Mouse (Mus musculus): ENCODE results near the gene Kremen1. TPM values are rescaled to one million over a fixed set of nuclear protein-coding genes. Genes with fewer than 3 reads are reported as not detected.
A peak's percentile ranks its signal among the peaks of the same experiment; 100 is the strongest.

Kremen1 gene
- total RNA-seq, 2 experiments from 2014 or later, result 20.4 to 27.0 TPM

DNA sequence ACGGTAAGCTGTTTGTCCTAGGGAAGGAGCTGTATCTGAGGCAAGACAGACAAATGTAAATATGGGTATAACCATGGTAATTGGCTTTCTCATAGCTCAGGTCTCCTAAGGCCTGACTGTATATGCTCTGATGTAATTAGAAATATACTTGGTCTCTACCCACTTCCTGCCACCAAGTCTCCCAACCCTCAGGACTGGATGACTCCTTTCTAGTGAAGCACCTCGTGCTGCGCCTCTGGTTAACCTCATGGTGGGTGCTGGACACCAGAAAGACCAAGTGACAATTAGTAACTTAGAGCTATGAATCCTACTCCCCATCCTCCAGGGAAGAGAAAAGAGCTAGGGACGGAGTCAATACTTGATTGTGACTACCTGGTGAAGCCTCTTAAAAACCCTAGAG is 42.0 kb downstream of the Kremen1 start:
- no peak for DNase-seq

DNA sequence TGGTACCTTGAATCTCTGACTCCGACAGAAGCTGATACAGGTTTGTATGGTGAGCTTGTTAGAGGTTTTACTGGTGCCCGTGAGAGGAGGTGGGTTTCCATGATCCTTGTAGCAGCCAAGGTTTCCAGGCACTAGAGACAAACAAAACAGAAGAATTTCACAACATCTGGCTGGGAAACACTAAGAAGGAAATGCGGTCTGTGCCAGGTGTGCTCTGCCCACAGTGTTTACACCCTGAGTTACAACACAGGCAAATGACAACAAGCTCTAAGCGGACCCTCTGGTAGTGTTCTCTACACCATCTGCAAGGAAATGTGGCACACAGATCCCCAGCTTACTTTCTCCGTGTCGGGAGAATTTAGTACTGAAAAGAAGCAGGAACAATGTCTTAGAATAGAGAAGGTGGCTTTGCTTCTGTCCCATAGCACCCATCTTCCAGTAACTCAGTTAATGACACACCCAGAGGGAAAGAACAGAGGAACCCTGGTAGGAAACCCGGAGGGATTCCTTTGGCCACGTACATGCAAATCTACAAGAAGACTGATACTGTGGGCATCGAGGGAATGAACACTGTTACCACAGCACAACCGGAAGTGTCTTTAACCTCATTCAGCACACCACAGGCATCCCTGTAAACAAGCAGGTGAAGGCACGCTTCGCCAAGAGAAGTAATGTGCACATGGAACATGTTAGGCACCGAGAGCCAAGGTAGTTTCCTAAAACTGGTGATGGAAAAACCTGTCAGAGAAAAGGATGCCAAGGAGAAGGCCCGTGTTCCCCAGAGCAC is 45.8 kb downstream of the Kremen1 start:
- no peak for DNase-seq

DNA sequence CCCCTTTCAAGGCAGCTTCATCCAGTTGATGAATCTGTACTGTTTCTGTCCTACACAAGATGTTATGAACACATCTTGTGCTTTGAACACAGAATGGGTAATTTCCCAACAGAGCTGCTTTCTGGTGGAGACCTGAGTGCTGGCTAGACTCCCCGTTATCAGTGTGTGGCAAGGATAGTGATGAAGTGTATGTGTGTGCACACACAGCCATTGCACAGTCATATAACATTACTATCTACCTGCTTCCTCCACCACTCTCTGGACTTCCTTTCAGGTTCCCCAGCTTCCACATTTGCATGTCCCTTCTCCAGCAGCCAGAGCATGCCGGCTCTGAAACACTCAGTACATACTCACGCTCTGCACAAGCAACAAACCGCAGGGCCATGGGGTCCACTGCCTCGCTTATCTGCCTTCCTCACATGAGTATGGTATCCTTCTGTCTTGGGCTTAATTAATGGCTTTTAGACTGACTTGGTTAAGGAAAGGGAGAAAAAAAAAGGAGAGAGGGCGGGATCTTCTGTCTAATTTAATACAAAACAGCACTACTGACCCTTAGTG is 46.8 kb downstream of the Kremen1 start:
- DNase-seq, result no peak

DNA sequence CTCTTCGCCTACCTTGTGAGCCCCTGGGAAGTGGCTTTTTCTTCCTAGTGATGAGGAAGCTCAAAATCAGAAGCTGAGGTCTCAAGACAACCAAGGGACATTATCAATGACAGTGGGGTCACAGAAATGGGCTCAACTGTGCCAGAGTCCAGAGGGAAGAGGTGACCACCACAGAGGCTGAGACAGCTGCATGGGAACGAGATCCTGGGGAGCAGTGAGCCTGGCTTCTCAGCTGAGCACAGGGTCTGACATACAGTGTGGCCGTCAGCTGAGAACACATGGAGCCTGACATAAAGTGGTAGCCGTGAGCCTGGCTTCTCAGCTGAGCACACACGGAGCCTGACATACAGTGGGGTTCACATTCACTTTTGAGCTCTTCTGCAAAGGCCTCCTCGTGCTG is 58.3 kb downstream of the Kremen1 start:
- no peak for DNase-seq

DNA sequence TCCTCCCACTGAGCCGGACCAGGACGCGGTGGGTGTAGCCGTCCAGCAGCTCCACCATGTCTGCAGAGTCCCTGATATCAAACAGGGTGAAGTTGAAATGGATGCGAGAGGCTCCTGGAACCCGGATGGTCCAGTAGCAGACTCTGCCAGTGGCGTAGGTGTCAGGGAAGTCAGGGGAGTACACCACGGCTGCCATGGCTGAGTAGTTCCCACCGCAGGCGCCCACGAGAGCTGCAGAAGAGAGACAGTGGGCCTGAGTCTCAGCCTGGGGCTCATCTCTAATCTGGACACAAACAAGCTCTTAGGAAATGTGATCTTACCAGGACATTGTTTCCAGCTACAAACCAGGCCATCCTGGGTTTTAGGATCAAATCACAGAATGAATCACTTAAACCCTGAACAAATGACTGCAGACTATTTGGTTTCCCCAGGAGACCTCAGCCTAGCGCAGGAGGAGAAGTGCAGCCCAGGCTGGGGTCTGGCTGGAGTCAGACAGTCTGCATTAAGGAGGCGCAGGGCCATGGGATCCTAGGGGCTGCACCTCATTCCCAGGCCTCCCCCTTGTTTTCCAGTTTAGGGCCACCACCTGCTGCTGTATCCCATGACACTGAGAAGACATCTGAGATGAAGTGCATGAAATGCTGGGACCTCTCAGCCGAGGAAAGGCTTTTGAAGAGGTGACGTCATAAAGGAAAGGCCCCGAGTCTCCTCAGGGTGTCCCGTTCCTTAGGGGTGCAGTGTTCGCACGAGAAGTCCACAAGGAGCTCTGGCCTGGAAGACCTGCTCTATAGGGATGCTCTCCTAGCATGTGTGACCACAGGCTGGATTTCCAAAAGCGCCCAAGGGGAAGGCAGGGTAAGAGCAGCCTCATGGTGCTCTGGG is 59.3 kb downstream of the Kremen1 start:
- DNase-seq, result no peak

DNA sequence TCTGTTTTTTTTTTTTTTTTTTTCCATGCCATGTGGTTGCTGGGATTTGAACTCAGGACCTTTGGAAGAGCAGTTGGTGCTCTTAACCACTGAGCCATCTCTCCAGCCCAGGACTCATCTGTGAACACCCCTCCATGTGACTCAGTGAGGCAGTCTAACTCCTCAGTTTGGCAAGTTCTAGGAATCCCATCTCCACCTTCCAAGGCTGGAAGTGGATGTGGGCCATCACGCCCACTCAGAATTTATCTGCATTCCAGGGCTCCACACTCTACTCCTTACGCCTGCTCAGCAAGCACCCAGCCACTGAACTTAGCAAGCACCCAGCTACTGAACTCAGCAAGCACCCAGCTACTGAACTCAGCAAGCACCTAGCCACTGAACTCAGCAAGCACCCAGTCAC is 61.5 kb downstream of the Kremen1 start:
- no peak for DNase-seq

DNA sequence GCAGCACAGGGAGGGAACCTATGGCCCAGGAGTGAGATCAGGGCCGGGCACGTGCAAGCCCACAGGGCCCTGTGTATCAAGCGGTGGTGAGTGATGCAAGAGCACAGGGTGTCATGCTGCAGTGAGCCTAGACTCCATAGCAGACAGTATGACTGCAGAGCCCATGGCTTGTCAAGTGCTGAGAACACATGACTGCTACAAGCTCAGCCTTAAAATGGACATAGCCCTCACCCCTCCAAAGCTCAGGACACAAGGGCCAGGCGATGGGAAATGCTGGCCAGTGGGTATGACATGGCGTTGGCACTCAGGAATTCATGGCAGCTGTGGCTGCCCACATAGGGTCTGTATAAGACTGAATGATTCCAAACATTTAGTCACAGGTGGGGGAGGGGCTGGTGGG is 64.3 kb downstream of the Kremen1 start:
- DNase-seq, result peak; percentile 32

DNA sequence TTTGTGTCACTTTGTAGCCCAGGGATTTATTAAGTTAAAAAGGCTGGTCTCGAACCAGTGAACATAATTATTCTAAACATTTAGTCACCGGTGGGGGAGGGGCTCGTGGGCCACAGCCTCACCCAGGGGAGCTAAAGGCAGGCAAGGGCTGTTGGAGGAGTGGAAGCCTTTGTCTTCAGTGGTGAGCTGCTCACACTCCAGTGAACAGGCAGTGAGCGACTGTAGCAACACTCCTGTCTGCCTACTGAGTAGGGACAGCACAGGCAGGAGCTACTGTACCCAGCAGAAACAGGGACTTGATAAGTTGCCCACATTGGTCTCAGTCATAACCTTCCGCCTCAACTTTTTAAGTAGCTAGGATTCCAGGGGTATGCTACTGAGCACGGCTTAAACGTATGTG is 64.8 kb downstream of the Kremen1 start:
- DNase-seq, result no peak

DNA sequence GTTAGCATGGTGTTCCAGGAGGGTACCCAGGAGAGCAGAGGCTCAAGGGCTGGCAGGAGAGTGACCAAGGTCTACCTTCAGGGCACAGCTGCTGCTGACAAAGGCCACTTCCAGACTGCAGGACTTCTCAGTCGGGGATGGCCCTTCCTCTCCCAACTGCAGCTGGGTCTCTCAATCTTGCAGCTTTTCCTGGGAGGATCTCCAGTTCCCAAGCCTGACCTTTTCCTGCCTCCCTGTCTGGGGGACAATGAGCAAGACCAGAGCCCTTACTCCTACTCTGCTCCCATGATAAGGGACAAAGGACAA is 67.8 kb downstream of the Kremen1 start:
- DNase-seq, result no peak

DNA sequence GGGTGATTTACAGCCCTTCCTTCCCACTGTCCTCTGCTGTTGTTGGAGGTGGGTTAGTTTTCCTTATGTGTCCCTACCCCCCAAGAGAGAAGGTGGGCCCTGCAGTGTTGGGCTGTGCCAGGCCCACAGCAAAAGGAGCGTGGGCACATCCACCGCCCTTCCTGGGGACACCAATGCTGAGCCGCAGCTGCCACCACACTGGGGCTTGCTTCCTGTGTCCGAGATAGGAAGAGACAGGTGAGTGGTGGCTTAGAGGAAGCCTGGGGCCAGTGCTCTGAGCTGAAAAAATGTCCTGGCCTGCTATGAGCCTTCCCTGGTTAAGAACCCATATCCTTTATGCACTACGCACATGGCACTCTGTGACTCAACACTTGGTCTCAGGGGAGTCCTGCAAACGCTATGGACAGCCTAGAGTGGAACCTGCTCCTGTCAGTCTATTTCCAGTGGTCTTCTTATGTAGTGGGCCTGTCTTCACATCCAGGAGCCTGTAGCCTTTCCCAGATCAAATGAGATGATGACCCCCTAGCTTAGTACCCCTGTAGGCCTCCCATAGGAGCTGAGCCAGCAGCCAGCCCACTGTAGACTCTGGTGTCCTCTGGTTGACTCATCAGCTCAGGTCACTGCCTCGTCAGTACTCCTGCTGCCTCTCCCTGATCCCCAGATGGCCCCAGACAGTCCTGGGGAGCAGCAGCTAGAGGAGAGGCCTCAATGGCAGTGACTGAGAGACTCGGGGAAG is 68.3 kb downstream of the Kremen1 start:
- no peak for DNase-seq

DNA sequence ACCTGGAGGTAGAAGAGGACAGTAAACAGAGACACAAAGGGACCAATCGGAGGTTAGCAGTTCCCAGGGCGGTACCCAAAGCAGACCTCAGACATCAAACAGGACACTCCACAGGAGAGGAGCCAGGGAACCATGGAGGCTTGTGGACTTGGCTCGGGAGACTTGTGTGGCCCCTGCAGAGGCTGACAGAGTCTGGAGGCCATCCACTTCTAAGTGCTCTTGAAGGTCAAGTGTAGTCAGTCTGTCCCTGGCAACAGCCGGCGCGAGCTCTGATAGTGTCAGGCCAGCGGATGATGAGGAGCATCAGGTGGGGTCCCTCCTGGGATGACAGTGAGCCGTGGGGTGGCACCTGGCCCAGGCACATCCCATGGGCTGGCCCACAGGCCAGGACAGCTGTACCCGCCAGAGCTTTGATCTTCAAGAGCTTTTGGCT is 69.3 kb downstream of the Kremen1 start:
- DNase-seq, result no peak

DNA sequence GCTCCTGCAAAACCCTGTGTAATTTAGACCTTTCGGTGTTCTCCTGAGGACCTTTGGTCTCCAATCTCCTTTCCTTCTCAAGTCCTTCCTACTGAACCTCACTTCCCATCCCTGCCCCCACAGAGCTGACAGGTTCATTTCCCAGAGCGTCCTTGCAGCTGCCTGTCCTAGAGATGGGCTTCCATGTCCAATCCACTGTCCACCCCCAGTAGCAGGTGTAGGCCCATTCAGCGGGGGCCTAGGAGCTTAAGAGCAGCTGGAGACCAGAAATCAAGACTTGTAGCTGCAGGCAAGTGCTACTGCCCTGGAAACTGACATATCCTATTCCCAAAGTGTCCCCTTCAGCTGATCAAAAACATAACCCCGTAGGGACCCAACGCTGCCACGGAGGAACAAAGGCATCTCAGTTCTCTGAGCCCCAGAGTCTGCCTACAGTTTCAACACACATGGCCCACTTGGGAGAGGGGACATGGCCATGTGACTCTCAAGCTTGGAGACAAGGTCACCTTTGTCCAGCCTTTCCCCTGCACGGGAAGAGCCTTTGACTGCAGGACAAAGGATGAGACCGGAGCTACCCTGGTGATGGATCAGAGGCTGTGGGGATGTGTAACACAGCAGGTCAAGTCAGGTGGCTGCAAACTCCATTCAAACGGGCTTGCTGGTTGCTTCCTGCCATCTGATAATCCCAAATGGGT is 72.0 kb downstream of the Kremen1 start:
- DNase-seq, result no peak

DNA sequence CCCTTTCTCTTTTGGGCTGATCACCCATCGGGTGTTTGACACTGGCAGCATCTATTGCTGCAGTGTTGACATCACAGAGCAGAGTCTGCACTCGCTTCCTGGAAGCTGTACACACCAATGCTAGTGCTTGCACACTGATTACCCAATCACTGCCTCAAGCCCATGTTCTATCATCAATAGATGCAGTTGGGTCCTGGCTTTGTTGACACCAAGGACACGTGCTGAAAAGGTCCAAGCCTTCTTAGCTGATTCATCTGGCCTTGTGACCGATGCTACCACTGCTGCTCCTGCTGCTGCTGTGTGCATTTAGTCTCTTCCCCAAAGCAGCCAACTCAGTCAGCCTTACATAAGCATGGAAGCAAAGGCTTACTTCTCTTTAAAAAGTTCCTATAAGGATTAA is 73.2 kb downstream of the Kremen1 start:
- peak; percentile 29 for DNase-seq

DNA sequence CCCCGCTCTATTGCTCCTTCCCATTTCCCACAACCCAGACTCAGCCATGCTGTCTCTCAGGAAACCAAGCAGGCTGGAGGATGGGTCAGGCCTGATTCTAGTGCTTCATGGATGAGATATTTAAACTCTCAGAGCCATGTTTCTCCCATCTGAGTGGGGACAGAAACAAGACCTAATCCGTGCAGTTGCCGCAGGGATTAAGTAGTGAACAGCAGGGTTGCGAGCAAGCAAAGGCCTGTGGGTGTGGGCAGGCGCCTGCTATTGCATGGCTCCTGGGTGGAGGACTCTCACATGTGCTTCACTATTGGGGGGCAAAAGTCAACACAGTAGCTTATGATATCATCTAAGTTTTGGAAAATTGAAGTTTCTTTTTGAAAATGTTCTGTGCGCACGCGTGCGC is 76.5 kb downstream of the Kremen1 start:
- no peak for DNase-seq

DNA sequence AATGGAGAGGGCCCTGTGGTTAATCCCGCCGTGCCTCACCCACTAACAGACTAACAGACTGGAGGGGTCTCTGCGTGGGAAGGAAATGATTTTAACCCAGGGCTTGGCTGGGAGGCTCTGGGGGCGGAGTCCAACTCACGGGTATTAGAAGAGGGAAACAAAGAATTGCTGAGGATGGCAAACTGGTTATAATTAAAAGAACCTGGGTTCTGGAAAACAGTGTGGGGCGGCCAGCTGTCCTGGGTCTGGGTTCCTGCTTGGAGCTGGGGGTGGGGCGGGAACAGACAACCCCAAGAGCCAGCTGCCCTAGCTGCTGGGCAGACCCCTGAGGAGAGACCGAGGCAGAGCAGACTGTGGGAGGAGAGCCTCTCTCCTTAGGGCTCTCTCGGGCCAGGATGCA is 77.1 kb downstream of the Kremen1 start:
- no peak for DNase-seq

DNA sequence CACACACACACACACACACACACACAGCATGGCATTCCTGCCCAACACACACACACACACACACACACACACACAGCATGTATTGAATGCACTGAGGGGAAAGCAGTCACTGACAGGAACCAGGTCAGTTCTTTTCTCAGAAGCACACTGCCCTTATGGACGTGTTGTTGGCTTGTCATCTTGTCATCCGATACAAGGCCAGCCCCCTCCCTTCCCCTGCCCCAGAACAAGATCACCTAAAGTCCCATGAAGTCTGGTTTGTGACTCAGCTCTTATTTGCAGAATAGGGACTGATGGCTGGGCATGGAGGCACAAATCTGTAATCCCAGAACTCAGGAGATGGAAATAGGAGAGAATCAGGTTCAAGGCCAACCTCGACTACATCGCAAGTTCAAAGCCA is 78.5 kb downstream of the Kremen1 start:
- DNase-seq, result no peak

DNA sequence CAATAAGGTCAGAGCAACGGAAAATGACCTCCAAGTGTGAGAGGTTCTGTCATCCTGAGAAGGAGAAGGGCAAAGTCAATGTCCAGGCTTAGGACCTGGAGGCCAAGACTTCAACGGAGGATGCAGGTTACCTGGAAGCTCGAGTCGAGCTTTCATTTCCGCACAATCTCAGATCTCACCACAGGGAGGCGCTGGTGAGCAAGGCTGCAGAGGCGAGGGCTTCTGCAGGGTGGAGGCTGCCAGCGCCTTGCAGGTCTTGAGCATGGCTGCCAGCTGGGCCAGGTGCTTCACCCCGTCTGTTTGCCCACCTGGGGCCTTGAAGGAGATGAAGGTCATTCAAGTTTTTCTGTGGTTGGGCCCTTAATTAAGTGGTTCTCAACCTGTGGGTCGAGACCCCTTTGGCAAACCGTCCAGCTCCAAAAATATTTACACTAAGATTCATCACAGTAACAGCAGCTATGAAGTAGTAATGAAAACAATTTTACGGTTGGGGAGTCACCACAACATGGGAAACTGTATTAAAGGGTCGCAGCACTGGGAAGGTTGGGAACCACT is 79.4 kb downstream of the Kremen1 start:
- peak; percentile 93 for DNase-seq

DNA sequence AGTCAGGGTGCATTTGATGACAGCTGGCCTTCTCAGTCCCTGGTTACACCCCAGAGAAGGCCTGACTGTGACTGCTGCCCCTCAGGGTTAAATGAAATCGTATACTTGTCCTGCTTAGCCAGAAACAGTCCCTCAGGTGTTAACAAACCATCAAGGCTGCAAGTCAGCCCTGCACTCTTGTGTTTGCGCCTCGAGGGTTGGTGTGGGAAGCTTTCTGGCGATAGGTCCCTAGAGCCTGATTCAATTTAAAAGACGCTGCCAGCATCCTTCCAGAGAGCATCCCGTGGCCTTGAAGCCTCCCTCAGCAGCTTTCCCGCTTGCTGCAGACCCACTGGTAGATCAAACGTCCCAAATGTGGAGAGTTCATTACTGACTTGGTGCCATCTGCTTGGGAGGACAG is 82.0 kb downstream of the Kremen1 start:
- DNase-seq, result no peak

DNA sequence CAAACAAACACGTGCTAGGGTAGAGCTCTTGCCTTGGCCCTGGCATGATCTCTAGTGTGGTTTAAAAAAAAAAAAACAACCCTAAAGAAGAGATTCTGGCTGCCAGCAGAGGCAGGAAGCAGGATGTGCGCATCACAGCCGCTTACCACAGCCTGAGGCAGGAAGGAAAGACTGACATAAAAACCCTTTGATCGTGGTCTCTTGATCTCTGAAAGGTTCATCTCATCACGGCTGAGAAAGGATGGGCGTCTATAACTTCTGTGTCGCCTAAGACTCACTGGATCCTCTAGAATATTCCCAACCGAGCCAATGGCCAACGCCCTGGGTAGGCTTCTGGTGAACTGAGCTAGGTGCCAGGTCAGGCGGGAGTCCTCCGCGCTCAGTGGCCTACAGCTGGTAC is 84.2 kb downstream of the Kremen1 start:
- no peak for DNase-seq

DNA sequence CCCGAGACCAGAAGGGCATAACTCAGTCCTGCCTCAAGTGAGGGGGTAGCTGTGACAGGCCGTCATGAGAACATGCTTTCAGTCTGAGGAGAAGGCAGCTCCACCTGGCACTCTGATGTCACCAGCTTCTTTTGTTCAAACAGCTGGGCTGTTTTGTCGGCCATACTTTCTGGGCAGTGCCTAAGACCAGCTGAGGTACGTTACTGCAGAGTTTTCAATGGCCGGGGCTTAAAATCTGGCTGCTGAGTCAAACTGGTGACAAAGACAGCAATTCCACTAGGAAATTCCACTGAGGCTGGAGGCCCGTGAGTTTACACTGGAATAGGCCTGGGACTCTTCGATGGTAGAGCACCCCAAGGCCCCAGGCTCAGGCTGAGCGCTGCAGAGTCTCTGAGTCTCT is 84.7 kb downstream of the Kremen1 start:
- DNase-seq, result no peak

DNA sequence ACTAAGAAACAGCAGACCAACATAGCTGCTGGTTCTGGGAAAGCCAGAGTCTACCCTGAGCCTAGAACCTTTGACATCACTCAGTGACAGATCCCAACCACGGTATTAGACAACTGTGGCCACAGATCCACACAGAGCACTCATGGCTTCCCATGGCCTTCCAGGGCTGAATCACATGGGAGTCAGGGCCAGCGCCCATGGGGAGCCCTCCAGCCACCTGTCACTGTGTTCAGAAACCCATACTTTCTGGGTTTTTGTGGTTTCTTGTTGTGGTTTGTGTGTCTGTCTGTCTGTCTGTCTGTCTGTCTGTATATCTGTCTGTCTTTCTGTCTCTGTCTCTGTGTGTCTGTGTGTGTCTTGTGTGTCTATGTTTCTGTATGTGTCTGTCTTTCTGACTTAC is 85.5 kb downstream of the Kremen1 start:
- no peak for DNase-seq

DNA sequence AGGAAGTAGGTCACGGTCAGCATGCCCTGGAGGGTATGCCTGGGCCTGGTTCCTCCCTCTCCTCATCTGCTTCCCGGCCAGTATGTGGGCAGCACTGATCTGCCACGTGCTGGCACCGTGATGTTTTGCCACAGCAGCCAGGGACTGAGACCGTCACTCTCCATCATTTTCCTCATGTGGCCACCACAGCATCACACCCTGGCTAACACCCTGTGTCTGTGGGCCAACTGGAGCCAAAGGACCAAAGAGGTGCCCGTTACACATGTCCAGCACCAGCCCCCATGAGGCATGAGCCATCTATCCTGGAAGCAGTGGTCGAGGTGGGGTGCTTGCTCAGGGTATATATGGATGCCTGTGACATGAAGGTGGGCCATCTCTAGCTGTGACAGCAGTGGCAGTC is 86.2 kb downstream of the Kremen1 start:
- DNase-seq, result no peak

Measured in adrenal gland, postnatal 10 days (tissue).